Mouse (Mus musculus): ENCODE data around the gene Plk1.
A peak's percentile ranks its signal among the peaks of the same experiment; 100 is the strongest.

The Plk1 gene

DNA sequence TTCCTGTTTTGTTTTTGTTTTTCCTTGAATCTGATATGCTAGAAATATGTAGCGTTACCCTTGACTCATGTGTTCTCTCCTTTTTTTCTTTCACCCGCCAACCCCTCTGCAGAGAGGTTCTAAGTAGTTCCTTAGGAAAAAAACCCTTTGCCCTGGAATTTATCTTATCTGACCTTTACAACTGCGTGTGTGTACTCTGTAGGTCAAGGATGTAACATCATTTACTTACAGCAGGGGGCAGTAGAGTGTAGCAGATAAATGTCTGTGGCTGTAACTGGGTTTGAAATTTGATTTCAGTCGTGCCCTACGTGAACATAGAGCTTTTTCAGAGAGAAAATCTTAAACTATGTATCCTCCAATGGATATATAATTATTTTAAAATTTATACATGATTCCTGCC lies 40.1 kb downstream of the Plk1 start:
- H3K27me3 ChIP-seq (ENCODE audit: insufficient read depth, low read length): peaks cover 6% of the 10 kb centered on the region; the same call in 1 of the 2 replicates
- H3K9me3 ChIP-seq (ENCODE audit: low read length): peaks cover 9% of the 10 kb centered on the region
- TF ChIP-seq POU5F1 (IDR thresholded peaks at IDR 0.05; ENCODE audit: borderline replicate concordance, low read length): no peak
- TF ChIP-seq CTCF (conservative IDR thresholded peaks at IDR 0.05; ENCODE audit: low read length): peak; percentile 73
- H3K4me3 ChIP-seq (replicated peaks; ENCODE audit: low read length): no peak overlapping the region
- no peaks in the 10 kb centered on the region for H3K36me3 ChIP-seq (ENCODE audit: insufficient read depth, low read length)
- H3K4me1 ChIP-seq (replicated peaks; ENCODE audit: low read depth, low read length): peaks cover 10% of the 10 kb centered on the region

DNA sequence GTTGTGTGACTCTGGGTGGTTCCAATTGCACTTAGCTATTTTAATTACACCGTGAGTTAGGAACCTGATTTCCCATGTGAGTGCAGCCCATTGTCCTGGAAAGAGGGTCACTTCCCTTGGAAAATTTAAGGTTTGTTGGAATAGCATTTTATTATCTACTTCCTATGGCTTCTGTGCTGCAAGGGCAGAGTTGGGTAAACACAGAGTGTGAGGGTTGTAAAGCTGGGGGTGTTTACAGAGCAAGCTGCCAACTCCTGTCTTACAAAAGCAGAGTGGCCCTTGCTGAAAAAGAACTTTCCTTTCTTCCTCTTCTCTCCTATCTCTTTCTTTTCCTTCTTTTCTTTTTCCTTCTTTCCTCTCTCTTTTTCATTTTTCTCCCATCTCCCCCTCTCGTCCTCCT lies 44.7 kb downstream of the Plk1 start:
- peaks cover 3% of the 10 kb centered on the region; the same call in 1 of the 2 replicates for H3K4me1 ChIP-seq (replicated peaks; ENCODE audit: low read depth, low read length)

DNA sequence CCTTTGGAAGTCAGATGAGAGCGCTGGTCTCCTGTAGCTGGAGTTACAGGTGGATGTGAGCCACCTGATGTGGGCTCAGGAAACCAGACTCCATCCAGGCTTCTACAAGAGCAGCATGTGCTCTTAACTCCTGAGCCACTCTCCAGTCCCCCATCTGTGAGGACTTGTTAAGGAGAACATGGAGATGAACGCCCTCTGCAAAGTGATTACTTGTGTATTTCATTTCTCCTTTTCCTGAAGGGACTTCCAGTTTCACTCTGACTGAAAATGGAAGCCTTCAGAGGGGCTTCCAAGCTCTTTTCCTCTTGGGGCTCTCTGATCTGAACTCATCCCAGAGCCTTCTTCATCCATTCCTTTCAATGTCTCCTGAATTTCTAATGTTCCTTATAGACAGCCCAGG lies 46.9 kb downstream of the Plk1 start:
- H3K9me3 ChIP-seq (ENCODE audit: low read length): no peaks in the 10 kb centered on the region
- TF ChIP-seq NANOG (IDR thresholded peaks at IDR 0.05; ENCODE audit: borderline replicate concordance, low read length): no peak
- H3K4me3 ChIP-seq (replicated peaks; ENCODE audit: low read length): no peak overlapping the region
- peaks cover 21% of the 10 kb centered on the region for H3K27me3 ChIP-seq (ENCODE audit: insufficient read depth, low read length)
- no peaks in the 10 kb centered on the region for H3K4me1 ChIP-seq (replicated peaks; ENCODE audit: low read depth, low read length)
- H3K36me3 ChIP-seq (ENCODE audit: insufficient read depth, low read length): no peaks in the 10 kb centered on the region

More for the DNA sequence above, 44.7 kb downstream of the Plk1 start:
- Histone ChIP-seq H3K27me3 (ENCODE audit: insufficient read depth, low read length) (peaks cover 21% of the 10 kb centered on the region), H3K36me3 (ENCODE audit: insufficient read depth, low read length) (no peaks in the 10 kb centered on the region), H3K4me3 (replicated peaks; ENCODE audit: low read length) (no peak overlapping the region), H3K9me3 (ENCODE audit: low read length) (no peaks in the 10 kb centered on the region)
- TF ChIP-seq CTCF (conservative IDR thresholded peaks at IDR 0.05; ENCODE audit: low read length) (no peak), NANOG (IDR thresholded peaks at IDR 0.05; ENCODE audit: borderline replicate concordance, low read length) (no peak), POU5F1 (IDR thresholded peaks at IDR 0.05; ENCODE audit: borderline replicate concordance, low read length) (no peak)

DNA sequence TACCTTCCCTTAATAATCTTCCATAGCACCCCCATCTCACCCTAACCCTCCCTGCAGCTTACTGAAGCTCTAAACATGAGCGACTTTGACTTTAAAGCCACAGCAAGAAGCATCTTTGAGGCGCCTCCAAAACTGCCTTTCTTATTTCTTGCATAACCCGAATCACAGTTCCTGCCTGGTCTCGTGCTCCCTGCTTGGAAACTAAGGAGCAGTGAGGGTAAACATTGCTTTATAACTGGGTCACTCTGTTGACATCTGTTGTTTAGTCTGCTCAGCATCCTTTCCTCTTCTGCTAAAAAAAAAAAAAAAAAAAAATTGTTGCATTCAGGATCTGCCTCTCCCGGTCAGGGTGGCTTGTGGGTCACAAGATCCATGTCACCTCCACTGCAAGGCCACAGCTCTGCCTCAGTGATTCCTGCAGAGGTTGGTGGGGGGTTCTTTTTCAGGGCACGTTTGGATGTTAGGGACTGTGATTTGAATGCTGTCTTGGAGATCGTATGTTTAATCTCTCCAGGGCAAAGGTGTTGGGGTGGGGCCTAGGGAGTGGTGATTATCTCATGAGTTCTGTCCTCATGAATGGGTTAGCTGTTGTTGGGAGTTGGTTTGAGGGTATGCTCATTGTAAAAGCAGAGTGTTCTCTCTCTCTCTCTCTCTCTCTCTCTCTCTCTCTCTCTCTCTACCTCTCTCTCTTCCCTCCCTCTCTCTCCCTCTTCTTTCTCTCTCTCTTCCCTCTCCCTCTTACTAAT lies 49.2 kb downstream of the Plk1 start:
- no peak overlapping the region for H3K4me3 ChIP-seq (replicated peaks; ENCODE audit: low read length)
- H3K27me3 ChIP-seq (ENCODE audit: insufficient read depth, low read length): peaks cover 21% of the 10 kb centered on the region
- no peak for TF ChIP-seq NANOG (IDR thresholded peaks at IDR 0.05; ENCODE audit: borderline replicate concordance, low read length)
- no peak for TF ChIP-seq POU5F1 (IDR thresholded peaks at IDR 0.05; ENCODE audit: borderline replicate concordance, low read length)
- no peak for TF ChIP-seq CTCF (conservative IDR thresholded peaks at IDR 0.05; ENCODE audit: low read length)
- no peaks in the 10 kb centered on the region for H3K9me3 ChIP-seq (ENCODE audit: low read length)
- no peaks in the 10 kb centered on the region for H3K36me3 ChIP-seq (ENCODE audit: insufficient read depth, low read length)
- H3K4me1 ChIP-seq (replicated peaks; ENCODE audit: low read depth, low read length): no peaks in the 10 kb centered on the region

DNA sequence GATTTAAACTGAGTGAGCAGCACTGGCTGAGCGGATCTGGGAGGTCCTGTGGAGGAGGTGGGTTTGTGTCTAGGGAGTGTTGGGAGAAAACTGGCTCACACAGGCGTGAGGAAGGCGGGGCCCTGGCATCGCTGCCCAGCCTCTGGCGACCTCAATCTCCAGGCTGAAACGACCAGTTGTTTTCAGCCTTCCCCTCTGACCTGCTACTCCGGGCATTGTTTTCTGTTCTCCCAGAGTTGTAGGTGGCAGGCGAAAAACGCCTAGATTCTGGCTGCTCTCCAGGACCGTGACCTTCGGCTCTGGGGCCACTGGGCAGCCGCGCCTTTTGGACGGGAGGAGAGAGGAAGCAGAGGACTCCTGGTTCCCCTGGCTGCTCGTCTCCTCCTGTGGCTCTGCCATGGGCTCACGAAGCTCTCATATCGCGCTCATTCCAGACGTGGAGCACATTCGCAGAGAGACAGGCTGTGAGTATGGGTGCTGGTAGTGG lies 60.1 kb downstream of the Plk1 start, which contains the start of gene Chp2:
Gene Chp2 (plus strand): TSS at position 182 of the 487 bp plus-strand sequence.
- no peak for TF ChIP-seq POU5F1 (IDR thresholded peaks at IDR 0.05; ENCODE audit: borderline replicate concordance, low read length)
- TF ChIP-seq NANOG (IDR thresholded peaks at IDR 0.05; ENCODE audit: borderline replicate concordance, low read length): no peak
- no peak for TF ChIP-seq CTCF (conservative IDR thresholded peaks at IDR 0.05; ENCODE audit: low read length)
- peak within 1 kb of the TSS; percentile 60 for H3K4me3 ChIP-seq (replicated peaks; ENCODE audit: low read length)
- H3K27me3 ChIP-seq (ENCODE audit: insufficient read depth, low read length): peaks cover 23% of the 10 kb centered on the region
- H3K4me1 ChIP-seq (replicated peaks; ENCODE audit: low read depth, low read length): peaks cover 23% of the 10 kb centered on the region
- peaks cover 5% of the 10 kb centered on the region for H3K9me3 ChIP-seq (ENCODE audit: low read length)
- H3K36me3 ChIP-seq (ENCODE audit: insufficient read depth, low read length): no peaks in the 10 kb centered on the region
